Mouse (Mus musculus) heart, postnatal 14 days (tissue): ENCODE measurements at regions not wholly inside any gene's neighbourhood (a gene's known extent, or its start where the extent isn't known, plus 50 kb on each side); places are given as distances from the start of the nearest gene placed in this dataset.

Experiments used
- DNase-seq, 2 experiments: peaks; one replicate each; pipeline ENCODE4 v3.0.0; 2021 to 2022
- intact Hi-C: fragments of 180-260 bp; cut with DNase I; formaldehyde crosslinking; loops from one replicate; pipeline ENCODE4 v1.15.1; 2025

DNA sequence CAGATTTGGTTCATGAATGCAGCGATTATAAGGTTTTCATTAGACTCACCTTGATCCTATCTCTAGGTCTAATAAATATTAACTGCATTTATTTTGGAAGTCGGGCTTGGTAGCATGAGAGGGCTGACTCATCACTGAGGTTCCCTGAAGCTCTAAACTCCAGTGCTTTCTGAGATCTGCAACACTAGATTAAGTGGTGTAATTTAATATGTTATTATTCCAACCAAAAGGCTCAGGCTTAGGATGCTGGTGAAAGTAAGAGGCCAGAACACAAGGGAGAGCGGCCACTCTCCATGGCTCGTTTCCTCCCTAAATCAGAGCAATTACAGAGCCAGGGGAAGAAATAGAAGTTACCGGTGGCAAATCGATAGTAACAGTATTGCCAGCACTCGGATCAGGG lies 159.4 kb upstream of the Map3k1 start:
- no peak for DNase-seq
- intact Hi-C loops, result no loop called here

DNA sequence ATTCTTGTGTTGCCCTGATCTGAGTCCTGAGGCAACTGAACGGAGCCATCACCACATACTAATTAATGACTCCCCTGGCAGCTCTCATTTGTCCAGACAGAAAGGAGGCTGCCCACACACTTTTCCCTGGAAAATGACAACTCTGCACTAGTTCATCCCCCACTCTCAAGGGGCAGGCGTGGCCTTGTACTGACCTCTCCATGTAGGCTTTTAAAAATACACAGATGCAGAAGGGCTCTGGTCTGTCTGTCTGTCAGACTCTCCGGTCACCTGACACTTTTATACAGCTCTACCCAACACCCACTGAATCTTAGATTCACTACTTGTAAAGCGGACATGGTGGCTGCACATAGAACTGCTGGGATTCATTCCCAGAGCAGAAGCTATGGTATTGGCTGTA lies 165.5 kb upstream of the Map3k1 start:
- DNase-seq, result no peak
- intact Hi-C loops, result no loop called here

DNA sequence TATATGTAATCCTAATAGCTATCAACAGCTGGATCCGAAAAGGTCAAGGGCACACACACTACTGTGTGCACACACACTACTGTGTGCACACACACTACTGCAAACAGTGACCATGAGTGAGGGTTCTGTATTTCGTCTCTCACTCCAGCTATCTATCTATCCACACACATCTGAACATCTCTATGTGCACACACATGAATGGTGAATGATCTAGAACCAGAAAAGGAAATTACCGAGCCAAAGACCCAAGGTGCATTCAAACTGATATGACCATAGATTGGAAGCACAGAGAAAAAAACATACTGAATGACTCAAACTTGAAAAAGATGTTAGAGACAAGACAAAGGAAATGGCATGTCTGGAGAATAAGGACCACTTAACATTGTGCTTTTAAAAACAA lies 166.8 kb upstream of the Map3k1 start:
- no peak for DNase-seq
- intact Hi-C loops, result no loop called here

DNA sequence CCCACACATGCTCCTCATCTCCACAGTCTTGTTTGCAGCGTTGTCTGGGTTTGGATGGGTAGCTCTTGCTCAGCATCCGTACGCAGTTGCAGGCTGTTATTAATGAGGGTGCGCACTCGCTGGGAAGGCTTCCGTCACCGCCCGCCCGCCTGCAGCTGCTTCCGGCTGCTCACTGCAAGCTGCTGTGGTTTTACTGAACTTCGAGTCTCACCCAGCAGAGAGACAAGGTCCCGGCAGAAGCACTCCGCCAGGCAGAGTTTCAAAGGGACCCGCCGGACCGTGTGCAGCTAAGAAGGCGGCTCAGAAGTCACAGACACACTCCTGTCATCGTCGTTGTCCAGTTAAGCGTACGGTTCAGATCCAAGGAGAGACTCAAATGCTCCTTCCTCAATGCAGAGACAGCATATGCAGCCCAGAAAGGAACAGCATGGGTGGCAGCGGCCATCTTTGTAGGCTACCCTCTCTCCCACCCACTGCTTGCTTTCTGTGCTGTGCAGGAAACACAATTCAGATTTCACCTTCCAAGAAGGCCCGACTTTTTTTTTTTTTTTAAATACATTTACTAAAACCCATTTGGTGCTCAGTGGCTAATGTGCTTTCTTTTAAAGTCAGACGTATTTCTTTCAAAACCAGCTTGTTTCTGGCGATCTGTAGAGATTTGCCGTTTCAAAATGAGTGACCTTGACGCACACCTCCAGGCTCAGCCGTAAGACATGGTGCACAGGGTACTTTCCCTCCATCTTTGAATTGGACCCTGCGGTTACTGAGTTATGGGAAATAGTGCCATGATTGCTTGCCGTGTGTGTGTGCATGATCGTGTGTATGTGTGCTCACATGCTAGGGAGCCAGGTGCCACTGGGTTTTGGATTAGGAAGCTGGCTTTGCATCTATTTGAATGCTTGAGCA lies 169.2 kb upstream of the Map3k1 start:
- intact Hi-C loops, result no loop called here
- DNase-seq, result peak in 1 of 2 experiments; percentile 10

DNA sequence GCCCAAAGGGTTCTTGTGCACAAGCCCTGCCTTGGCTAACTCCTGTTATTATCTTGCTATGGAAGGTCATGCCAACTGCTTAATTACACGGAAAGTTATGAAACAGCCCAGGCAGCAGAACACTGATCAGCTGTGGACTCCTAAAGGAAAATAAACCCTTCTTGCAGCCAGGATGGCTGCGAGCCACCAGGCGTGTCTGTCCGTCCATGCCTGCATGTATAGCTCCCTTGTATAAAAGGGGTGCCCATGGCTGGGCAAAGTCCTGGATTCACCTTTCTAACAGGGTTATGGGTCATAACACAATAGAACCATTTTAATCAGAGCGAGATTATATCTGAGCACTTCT lies 169.9 kb upstream of the Map3k1 start:
- no peak for DNase-seq
- intact Hi-C loops, result no loop called here

DNA sequence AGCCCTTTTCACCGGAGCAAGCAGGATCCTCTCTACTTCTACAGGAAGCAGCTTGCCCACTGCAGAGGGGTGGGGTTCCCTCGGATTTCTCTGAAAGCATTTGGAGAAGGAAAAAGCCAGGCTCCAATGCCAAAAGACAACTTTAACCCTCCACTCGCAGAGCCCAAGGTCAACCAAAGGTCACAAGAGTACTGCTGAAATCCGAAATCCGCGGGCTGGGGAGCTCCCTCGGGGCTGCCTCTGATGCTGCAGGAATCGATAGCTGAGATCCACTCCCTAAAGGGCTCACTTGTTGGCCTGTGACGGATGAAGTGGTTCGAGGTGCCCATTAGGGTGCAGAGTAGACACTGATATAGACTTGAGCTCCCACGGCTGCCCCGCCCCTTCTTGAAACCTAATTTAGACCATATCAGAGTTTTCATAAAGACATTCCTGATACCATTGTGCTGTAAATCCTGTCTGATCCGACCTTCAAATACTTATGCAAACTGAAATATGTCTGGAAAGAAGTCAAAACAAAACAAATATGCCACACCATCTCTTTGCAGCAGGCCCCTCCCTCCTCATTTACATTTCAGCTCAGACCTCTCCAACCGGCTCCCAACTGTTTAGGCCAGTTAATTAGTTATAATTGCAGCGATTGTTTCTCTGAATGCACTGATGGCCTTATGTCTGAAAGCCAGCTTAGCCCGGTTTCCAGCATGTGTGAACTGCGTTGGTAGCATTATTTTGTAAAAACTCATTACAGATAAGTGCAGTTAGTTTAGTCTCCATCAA lies 170.8 kb upstream of the Map3k1 start:
- peak in 1 of 2 experiments; percentile 35 for DNase-seq
- intact Hi-C loops, result no loop called here

DNA sequence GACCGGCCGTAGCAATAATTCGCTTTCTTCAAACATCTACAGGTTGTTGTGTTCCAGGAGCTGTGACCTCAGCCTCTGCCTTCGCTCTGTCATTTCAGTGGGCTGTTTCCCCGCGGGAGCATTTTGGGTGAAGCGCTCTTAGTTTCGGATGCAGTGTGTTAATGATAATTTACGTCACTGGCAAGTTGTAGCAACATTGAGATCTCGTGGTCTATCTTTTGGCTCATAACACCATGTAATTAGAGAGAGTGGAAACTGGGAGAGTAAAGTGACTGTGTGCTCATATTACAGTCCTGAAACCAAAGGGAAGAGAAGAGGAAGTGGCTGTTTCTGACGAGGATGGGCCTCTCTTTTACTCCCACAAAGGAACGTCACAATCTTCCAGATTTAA lies 171.4 kb upstream of the Map3k1 start:
- intact Hi-C loops, result no loop called here
- no peak for DNase-seq

DNA sequence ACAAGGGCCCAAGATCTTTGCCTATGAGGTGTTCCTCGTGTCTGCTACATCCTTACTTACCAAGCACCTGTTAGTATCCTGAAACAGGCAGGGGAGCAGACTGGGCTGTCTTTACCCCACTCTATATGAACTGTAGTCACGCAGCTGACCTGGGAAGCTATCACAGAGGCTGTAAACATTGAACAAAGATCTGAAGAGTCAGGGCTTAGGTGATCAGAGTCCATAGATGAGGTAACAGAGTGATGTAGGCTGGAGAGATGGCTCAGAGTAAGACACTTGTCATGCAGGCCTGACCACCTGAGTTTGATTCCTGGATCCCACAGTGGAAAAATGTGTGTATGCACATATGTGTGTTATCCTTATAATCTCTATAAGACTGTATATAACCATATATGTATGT lies 172.3 kb upstream of the Map3k1 start:
- DNase-seq, result no peak
- intact Hi-C loops, result no loop called here

DNA sequence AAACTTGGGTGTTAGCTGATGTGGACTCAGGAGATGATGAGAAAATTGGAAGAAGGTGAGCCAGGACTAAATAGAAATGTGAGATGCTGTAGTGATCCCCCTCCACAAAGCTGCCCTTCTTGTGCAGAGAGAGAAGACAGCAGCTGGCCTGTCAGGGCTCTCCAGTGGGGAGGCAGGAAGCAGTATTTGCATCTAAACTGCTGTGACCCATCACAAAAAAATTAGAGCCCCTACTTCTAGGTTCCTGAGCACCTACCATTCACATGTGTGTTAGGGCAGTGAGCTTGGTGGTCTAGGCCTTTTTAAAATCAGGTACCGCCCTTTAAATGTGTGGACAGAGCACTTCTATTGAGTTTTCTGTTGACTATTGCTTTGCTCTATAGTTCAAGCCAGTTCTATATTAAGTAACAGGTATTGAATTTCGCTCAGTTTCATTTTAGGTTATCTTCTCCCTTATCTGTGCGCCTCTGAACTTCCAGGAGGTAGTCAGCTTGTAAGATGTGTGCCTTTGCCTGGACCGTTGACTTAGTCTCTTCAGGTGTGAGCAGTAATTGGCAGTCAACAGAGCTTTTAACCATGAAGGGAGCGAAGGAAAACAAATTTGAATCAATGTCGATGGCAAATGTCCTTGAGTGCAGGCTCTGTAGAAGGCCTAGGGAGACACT lies 174.1 kb upstream of the Map3k1 start:
- DNase-seq, result no peak
- intact Hi-C loops, result no loop called here

DNA sequence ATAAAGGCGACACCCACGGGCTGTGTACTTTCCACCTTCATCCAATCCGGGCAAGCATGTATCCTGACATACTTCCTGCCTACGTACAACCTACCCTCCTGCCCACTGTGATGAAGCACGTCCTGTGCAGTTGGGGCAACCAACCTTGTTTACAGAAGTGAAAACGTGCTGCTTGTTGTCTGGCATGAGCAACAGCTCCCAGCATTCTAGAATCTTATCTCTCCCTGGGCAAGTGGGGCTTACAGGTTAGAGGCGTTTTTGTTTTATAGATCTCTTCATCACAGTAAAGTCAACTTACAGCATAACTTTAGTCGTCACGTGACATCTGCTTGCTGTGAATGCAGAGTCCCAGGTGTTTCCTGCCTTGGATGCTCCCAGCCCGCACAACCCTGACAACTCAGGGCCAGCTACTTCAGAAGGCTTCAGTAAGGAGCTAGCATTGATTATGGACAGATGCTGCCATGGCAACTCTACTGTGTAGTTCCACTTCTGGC lies 175.3 kb upstream of the Map3k1 start:
- no peak for DNase-seq
- intact Hi-C loops, result no loop called here

DNA sequence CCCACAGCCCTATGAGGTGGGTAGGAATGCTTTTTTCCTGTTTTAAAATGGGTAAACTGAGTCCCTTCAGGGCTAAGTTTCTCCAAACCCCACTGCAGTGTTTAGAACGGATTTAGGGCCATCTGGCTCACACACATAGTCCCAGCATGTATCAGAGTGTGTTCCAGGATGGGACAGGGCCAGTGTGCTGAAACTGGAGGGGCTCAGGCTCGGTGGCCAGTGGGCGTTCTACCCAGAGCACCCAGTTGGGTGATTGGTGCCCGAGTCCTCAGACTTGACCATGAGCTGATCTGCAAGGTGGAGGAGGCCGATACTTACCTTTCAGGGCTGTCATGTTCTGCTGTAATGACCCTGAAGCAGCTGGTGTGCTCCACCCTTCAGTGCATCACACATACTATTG lies 176.6 kb upstream of the Map3k1 start:
- DNase-seq, result no peak
- intact Hi-C loops, result no loop called here

DNA sequence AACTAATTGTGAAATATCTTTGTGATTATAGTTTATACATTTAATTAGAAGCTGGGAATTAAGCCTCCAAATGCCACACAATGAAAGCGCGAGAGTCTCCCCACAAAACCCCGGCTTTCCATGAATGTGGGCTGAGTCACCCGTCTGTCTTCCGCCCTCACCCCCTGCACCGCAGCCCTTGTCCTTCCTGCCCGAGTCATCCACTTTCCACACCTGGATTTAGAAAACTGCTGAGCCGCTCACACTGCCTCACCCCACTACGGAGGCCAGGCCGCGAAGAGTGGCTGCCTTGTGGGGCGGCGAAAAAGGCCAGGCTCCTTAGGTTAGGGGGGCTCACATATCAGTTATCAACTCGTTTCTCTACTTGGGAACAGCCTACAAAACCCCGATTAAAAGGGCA lies 177.9 kb upstream of the Map3k1 start:
- intact Hi-C loops, result no loop called here
- DNase-seq, result no peak

DNA sequence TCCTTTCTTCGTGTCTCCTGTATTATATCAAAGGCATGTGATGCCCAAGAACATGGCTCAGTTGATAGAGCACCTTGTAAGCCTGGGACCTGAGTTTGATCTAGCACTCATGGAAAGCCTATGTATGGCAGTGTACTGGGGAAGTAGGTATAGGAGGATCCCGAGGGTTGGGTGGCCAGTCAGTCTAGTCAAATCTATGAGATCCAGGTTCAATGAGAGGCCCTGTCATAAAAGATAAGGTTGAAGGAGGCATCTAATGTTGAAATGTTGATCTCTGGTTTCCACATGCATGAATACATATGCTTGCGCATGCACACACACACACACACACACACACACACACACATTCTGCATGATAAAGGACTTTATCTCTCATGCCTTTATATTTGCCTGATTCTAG lies 178.6 kb upstream of the Map3k1 start:
- intact Hi-C loops, result no loop called here
- no peak for DNase-seq

DNA sequence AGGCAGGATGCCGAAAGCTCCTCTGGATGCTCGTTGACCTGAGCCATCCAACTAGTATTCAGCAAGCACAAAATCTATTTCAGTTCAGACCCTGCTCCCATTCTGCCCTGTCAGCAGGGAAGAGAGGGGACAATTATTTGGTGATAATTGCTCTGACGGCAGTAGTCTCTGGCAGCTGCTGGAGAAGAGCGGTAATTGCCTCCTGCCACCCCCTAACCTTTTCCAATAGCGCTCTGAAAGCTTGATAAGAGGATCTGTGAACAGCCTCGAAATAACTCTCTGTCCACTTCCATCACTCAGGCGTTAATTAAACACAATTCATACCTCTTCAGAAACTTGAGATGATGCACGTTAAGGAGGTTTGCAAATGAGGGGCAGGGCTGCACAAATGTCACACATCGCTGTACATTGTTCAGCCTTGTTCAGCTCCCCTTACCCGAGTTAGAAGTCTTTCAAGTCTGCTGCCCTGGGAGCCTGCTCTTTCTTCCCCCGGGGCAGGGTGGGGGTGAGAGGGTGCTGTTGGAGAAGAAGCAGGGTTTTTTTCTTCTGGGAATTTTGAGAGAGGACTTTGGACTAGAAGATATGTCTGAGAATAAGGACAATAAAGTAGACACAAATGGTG lies 182.2 kb upstream of the Map3k1 start:
- no peak for DNase-seq
- intact Hi-C loops, result no loop called here

DNA sequence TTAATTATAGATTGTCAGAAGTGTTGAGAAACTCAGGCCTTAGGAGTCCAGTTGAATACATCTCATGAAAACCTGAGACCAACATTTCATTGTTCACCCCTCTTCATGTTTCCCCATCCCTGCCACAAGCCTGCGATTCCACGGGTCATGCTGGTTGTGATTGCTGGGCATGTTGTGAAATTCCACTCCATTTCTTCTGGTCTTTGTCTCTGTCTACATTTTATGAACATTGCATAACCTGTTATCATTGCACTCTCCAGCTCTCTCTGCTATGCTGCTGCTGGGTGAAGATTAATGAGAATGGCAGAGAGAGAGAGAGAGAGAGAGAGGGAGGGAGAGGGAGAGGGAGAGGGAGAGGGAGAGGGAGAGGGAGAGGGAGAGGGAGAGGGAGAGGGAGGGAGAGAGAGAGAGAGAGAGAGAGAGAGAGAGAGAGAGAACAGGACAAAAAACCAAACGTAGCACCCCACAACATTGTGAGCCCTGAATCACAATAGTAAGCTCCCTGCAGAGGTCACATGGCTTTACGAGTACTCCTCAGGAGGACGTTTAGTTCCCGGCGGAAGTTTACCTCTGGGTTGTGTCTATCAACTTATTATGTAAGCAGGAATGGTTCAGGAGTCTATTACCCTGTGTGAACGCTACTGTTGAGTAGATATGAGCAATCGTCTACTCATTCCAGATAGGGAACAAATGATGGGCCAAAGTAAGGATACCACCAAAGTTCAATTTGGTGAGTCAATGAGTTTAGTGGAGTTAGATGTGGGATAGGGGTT lies 183.5 kb upstream of the Map3k1 start:
- intact Hi-C loops, result no loop called here
- DNase-seq, result no peak

DNA sequence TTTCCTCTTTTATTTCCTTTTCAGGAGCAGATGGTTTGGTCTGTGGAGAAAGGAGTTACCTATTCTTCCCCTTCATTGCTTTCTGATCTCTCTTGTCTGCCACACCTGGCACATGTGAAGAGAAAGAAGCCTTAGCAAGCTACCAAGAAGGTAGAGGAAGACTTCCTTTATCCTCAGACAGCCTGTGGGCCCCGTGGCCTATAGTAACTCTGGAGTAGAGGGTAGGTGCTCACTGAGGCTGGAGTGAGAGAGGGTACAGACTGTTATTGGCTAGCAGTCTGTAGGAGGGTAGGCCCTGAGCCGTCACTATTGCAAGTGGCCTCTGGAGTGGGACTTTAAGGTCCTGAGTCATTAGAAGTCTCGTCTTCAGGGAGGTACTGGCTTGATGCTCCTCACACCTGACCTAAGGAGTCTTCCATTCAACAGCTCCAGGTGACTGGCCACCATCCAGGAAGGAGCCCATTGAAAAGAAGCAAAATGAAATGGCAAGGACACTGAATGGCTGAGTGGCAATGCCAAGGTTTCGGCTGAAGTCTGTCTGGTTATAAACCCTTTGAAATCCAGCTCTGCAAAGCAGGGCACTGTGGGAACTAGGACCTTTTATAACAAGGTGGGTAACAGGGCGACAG lies 186.2 kb upstream of the Map3k1 start:
- intact Hi-C loops, result no loop called here
- DNase-seq, result no peak

DNA sequence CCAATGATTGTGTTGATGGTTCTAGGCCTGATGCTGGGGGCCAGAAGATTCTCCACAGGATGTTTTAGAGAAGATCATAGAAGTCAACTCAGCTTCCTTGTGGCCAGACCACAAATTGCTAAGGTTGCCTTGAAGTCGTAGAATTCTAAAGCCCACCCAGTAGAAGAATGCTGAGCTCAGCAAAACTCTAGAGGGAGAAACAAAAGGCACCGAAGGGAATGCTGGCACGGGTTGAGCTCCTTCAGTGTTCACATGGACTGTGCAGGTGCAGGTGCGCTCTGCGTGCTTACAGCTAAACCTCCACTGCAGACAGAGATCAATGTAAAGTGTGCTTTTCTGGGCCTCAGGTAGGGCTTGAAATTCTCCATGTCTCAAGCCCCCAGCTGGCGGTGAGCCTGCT lies 186.9 kb upstream of the Map3k1 start:
- intact Hi-C loops, result no loop called here
- no peak for DNase-seq

DNA sequence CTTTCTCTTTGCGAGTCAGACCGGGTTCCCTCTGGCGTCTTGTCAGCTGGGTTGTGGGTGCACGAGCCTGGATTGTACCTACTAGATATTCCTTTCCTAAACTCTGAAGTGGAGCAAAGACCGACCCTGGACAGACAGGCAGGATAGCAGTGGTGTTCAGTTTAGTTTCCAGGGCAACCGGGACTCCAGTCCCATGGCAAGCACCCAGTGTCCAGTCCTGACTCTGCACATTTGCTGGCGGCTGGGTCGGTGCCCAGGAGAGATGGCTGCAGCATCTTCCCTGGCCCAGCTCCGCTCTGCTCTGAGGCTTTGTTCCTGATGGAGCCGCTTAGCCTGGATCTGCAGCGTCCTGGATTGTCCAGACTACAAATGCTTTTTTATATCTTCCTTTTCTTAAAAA lies 188.1 kb upstream of the Map3k1 start:
- DNase-seq, result peak; percentile 64 to 72
- intact Hi-C loops, result no loop called here
